Mouse (Mus musculus) liver, embryonic 15.5 days (tissue): ENCODE results near the gene Gmcl1. TPM values are rescaled to one million over a fixed set of nuclear protein-coding genes. Genes with fewer than 3 reads are reported as not detected.

Experiments
- ATAC-seq: fragments of 200-750 bp; cut with Nextera tagmentation; 2 replicates; pipeline ENCODE4 v1.8.0; 2017; ENCODE audit warnings: moderate number of reproducible peaks, mild to moderate bottlenecking, moderate library complexity; ENCODE audit not compliant: insufficient read depth
- H3K27ac ChIP-seq: fragments of 300-500 bp; sonication (generic); replicated peaks from 2 replicates; pipeline ENCODE4 v1.5.1; 2015; ENCODE audit warnings: mild to moderate bottlenecking, inconsistent platforms
- H3K27me3 ChIP-seq: fragments of 300-500 bp; sonication (generic); 2 replicates; pipeline ENCODE4 v1.6.1; 2015; ENCODE audit warnings: mild to moderate bottlenecking, inconsistent platforms
- H3K36me3 ChIP-seq: fragments of 300-500 bp; sonication (generic); replicated peaks from 2 replicates; pipeline ENCODE4 v1.6.1; 2015; ENCODE audit warnings: moderate library complexity, mild to moderate bottlenecking, inconsistent platforms
- H3K4me1 ChIP-seq: fragments of 300-500 bp; sonication (generic); replicated peaks from 2 replicates; pipeline ENCODE4 v1.6.1; 2015; ENCODE audit warnings: inconsistent platforms
- H3K4me2 ChIP-seq: fragments of 300-500 bp; sonication (generic); 2 replicates; pipeline ENCODE4 v1.6.1; 2015; ENCODE audit warnings: moderate library complexity, mild to moderate bottlenecking, inconsistent platforms
- H3K4me3 ChIP-seq: fragments of 300-500 bp; sonication (generic); replicated peaks from 2 replicates; pipeline ENCODE4 v1.5.1; 2015; ENCODE audit warnings: mild to moderate bottlenecking, inconsistent platforms
- H3K9ac ChIP-seq: fragments of 300-500 bp; sonication (generic); 2 replicates; pipeline ENCODE4 v1.6.1; 2015; ENCODE audit warnings: moderate library complexity, mild to moderate bottlenecking, inconsistent platforms
- H3K9me3 ChIP-seq: fragments of 300-500 bp; sonication (generic); replicated peaks from 2 replicates; pipeline ENCODE4 v1.6.1; 2016; ENCODE audit warnings: inconsistent platforms
- WGBS: fragments of 180-500 bp; shearing (Covaris S2); methylation state at CpG from one replicate; pipeline ENCODE4 v1.1.7; 2015; ENCODE audit warnings: mixed read lengths; ENCODE audit not compliant: insufficient replicate concordance; 5-methylcytosine and 5-hydroxymethylcytosine counted together
- polyA plus RNA-seq: library from polyadenylated mRNA; unstranded; fragments of >200 nt; fragmentation: Nextera tagmentation; extraction: Ambion mirVana; gene quantifications from 2 replicates; pipeline ENCODE4 v1.2.1, GENCODE M21; 2015

Gene Gmcl1
- polyA plus RNA-seq, 1 experiment from 2014 or later, result 7.1 TPM

GRCm38 (mm10) chr6:86658501-86658900 lies 74.7 kb downstream of the Gmcl1 start:
- peaks cover 63% of the 10 kb centered on the region for H3K4me1 ChIP-seq

GRCm38 (mm10) chr6:86654270-86654916 lies 78.8 kb downstream of the Gmcl1 start:
- H3K4me2 ChIP-seq, result no peak overlapping the region
- H3K27me3 ChIP-seq, result no peaks in the 10 kb centered on the region
- no peak overlapping the region for H3K4me3 ChIP-seq
- H3K9ac ChIP-seq, result no peak overlapping the region
- no peaks in the 10 kb centered on the region for H3K9me3 ChIP-seq
- 76% methylated on average over 9 of the region's 9 CpGs for WGBS
- H3K36me3 ChIP-seq, result peaks cover 96% of the 10 kb centered on the region
- no peak for ATAC-seq
- peak overlapping the region; percentile 10; the same call in 1 of the 2 replicates for H3K27ac ChIP-seq
- H3K4me1 ChIP-seq, result peaks cover 29% of the 10 kb centered on the region

More at GRCm38 (mm10) chr6:86658501-86658900, 74.7 kb downstream of the Gmcl1 start:
- no peak for ATAC-seq
- Histone ChIP-seq H3K27ac (no peak overlapping the region), H3K27me3 (no peaks in the 10 kb centered on the region), H3K9me3 (no peaks in the 10 kb centered on the region), H3K4me2 (no peak overlapping the region), H3K9ac (no peak overlapping the region), H3K4me3 (no peak overlapping the region), H3K36me3 (peaks cover 96% of the 10 kb centered on the region)
- 79% methylated on average over 3 of the region's 3 CpGs for WGBS

GRCm38 (mm10) chr6:86653026-86653425 lies 80.2 kb downstream of the Gmcl1 start:
- Histone ChIP-seq H3K4me3 (no peak overlapping the region), H3K4me2 (no peak overlapping the region), H3K27me3 (no peaks in the 10 kb centered on the region), H3K27ac (no peak overlapping the region), H3K4me1 (peaks cover 18% of the 10 kb centered on the region), H3K9ac (no peak overlapping the region), H3K36me3 (peaks cover 96% of the 10 kb centered on the region), H3K9me3 (no peaks in the 10 kb centered on the region)
- ATAC-seq, result no peak
- WGBS, result 88% methylated on average over 6 of the region's 6 CpGs

GRCm38 (mm10) chr6:86646143-86646542 lies 87.0 kb downstream of the Gmcl1 start:
- H3K9ac ChIP-seq, result no peak overlapping the region
- H3K36me3 ChIP-seq, result peaks cover 51% of the 10 kb centered on the region
- peaks cover 49% of the 10 kb centered on the region for H3K4me1 ChIP-seq
- H3K9me3 ChIP-seq, result no peaks in the 10 kb centered on the region
- H3K4me2 ChIP-seq, result no peak overlapping the region
- WGBS, result 72% methylated on average over 7 of the region's 7 CpGs
- H3K4me3 ChIP-seq, result no peak overlapping the region
- H3K27me3 ChIP-seq, result no peaks in the 10 kb centered on the region
- ATAC-seq, result no peak
- H3K27ac ChIP-seq, result peak overlapping the region; percentile 63; the same call in 1 of the 2 replicates

GRCm38 (mm10) chr6:86645551-86645950 lies 87.6 kb downstream of the Gmcl1 start:
- H3K27me3 ChIP-seq, result no peaks in the 10 kb centered on the region
- H3K4me2 ChIP-seq, result no peak overlapping the region
- H3K27ac ChIP-seq, result peak overlapping the region; percentile 63; the same call in 1 of the 2 replicates
- H3K36me3 ChIP-seq, result peaks cover 45% of the 10 kb centered on the region
- H3K4me1 ChIP-seq, result peaks cover 55% of the 10 kb centered on the region
- H3K4me3 ChIP-seq, result no peak overlapping the region
- H3K9me3 ChIP-seq, result no peaks in the 10 kb centered on the region
- WGBS, result 69% methylated on average over 4 of the region's 4 CpGs
- no peak overlapping the region for H3K9ac ChIP-seq
- no peak for ATAC-seq

- 78% methylated on average over 3 of the region's 3 CpGs for WGBS
- peaks cover 61% of the 10 kb centered on the region for H3K4me1 ChIP-seq
- no peak overlapping the region for H3K9ac ChIP-seq
- no peak overlapping the region for H3K4me3 ChIP-seq
- H3K27me3 ChIP-seq, result no peaks in the 10 kb centered on the region
- ATAC-seq, result no peak
- peaks cover 38% of the 10 kb centered on the region for H3K36me3 ChIP-seq
- peak overlapping the region; percentile 63 for H3K27ac ChIP-seq
- H3K4me2 ChIP-seq, result no peak overlapping the region
- H3K9me3 ChIP-seq, result no peaks in the 10 kb centered on the region
These were observed 88.3 kb downstream of the Gmcl1 start for GRCm38 (mm10) chr6:86644775-86645400.

Other genes with a start within 250 kb of the Gmcl1 start
- 253 and 255 TPM in 2 replicates for gene Pcbp1, start 207.1 kb downstream of the Gmcl1 start, polyA plus RNA-seq
- 2.0 and 2.9 TPM in 2 replicates for gene Asprv1, start 105.2 kb downstream of the Gmcl1 start, polyA plus RNA-seq
- 48.8 and 58.0 TPM in 2 replicates for gene Mxd1, start 64.2 kb downstream of the Gmcl1 start, polyA plus RNA-seq
- gene Snrnp27, start 48.9 kb downstream of the Gmcl1 start, polyA plus RNA-seq, result 37.5 and 47.5 TPM in 2 replicates
- 36.9 and 39.6 TPM in 2 replicates for gene Anxa4, start 60.2 kb upstream of the Gmcl1 start, polyA plus RNA-seq
- gene Aak1, start 116.1 kb upstream of the Gmcl1 start, polyA plus RNA-seq, result 3.2 TPM in 2 replicates